Mouse (Mus musculus) heart, embryonic 16.5 days (tissue): ENCODE data around the gene 4930518I15Rik. TPM values are rescaled to one million over a fixed set of nuclear protein-coding genes. Genes with fewer than 3 reads are reported as not detected.
A peak's percentile ranks its signal among the peaks of the same experiment; 100 is the strongest.

Source experiments
- ATAC-seq: fragments of 200-750 bp; cut with Nextera tagmentation; replicated peaks from 2 replicates; pipeline ENCODE4 v1.8.0; 2017; ENCODE audit warnings: moderate number of reproducible peaks; ENCODE audit not compliant: insufficient read depth, low FRiP score; ENCODE audit errors: extremely low read depth
- H3K27ac ChIP-seq: fragments of 300-500 bp; sonication (generic); 2 replicates; pipeline ENCODE4 v1.5.1; 2014; ENCODE audit warnings: mild to moderate bottlenecking, low read length, control low read depth, moderate library complexity
- H3K27me3 ChIP-seq: fragments of 300-500 bp; sonication (generic); 2 replicates; pipeline ENCODE4 v1.6.1; 2014; ENCODE audit warnings: low read length, mixed read lengths; ENCODE audit not compliant: control insufficient read depth, insufficient read depth
- H3K36me3 ChIP-seq: fragments of 300-500 bp; sonication (generic); 2 replicates; pipeline ENCODE4 v1.6.1; 2014; ENCODE audit not compliant: control insufficient read depth, insufficient read depth
- H3K4me1 ChIP-seq: fragments of 300-500 bp; sonication (generic); 2 replicates; pipeline ENCODE4 v1.6.1; 2014; ENCODE audit warnings: low read length, mixed read lengths; ENCODE audit not compliant: control insufficient read depth, insufficient read depth
- H3K4me2 ChIP-seq: fragments of 300-500 bp; sonication (generic); 2 replicates; pipeline ENCODE4 v1.6.1; 2014; ENCODE audit warnings: low read depth, mild to moderate bottlenecking, control low read depth, low read length
- H3K4me3 ChIP-seq: fragments of 300-500 bp; sonication (generic); 2 replicates; pipeline ENCODE4 v1.5.1; 2014; ENCODE audit warnings: mild to moderate bottlenecking, control low read depth, low read length
- H3K9ac ChIP-seq: fragments of 300-500 bp; sonication (generic); 2 replicates; pipeline ENCODE4 v1.6.1; 2014; ENCODE audit warnings: low read length, control low read depth
- H3K9me3 ChIP-seq: fragments of 300-500 bp; sonication (generic); replicated peaks from 2 replicates; pipeline ENCODE4 v1.6.1; 2016; ENCODE audit warnings: low read length; ENCODE audit not compliant: control insufficient read depth
- WGBS: fragments of 180-500 bp; shearing (Covaris S2); extraction: QIAGEN DNeasy Blood & Tissue Kit; methylation state at CpG from one replicate; pipeline ENCODE4 v1.1.7; 2014; 5-methylcytosine and 5-hydroxymethylcytosine counted together
- polyA plus RNA-seq: library from polyadenylated mRNA; unstranded; fragments of >200 nt; fragmentation: Nextera tagmentation; extraction: Ambion mirVana; gene quantifications from 2 replicates; pipeline ENCODE4 v1.2.1, GENCODE M21; 2015

Gene 4930518I15Rik
- polyA plus RNA-seq, 1 experiment from 2014 or later, result 5.9 TPM

GRCm38 (mm10) chr2:156869554-156869953, 11.8 kb upstream of the 4930518I15Rik start:
- Histone ChIP-seq H3K9me3 (no peaks in the 10 kb centered on the region), H3K4me1 (peaks cover 11% of the 10 kb centered on the region), H3K9ac (no peak overlapping the region), H3K4me2 (no peak overlapping the region), H3K36me3 (peaks cover 33% of the 10 kb centered on the region), H3K27me3 (no peaks in the 10 kb centered on the region), H3K4me3 (no peak overlapping the region), H3K27ac (no peak overlapping the region)
- no peak for ATAC-seq
- WGBS, result 85% methylated on average over 7 of the region's 7 CpGs

- H3K4me3 ChIP-seq, result no peak overlapping the region
- WGBS, result 80% methylated on average over 8 of the region's 8 CpGs
- H3K27ac ChIP-seq, result no peak overlapping the region
- peaks cover 16% of the 10 kb centered on the region for H3K4me1 ChIP-seq
- ATAC-seq, result no peak
- no peaks in the 10 kb centered on the region for H3K27me3 ChIP-seq
- H3K36me3 ChIP-seq, result peaks cover 29% of the 10 kb centered on the region
- H3K4me2 ChIP-seq, result no peak overlapping the region
- no peak overlapping the region for H3K9ac ChIP-seq
- no peaks in the 10 kb centered on the region for H3K9me3 ChIP-seq
These were observed 11.2 kb upstream of the 4930518I15Rik start for GRCm38 (mm10) chr2:156868994-156869393.

- Histone ChIP-seq H3K36me3 (peaks cover 10% of the 10 kb centered on the region; the same call in 1 of the 2 replicates), H3K4me2 (peak overlapping the region; percentile 93), H3K27ac (peak overlapping the region; percentile 93; the same call in 1 of the 2 replicates), H3K9ac (no peak overlapping the region; the same call in 1 of the 2 replicates), H3K27me3 (no peaks in the 10 kb centered on the region), H3K4me1 (peaks cover 15% of the 10 kb centered on the region), H3K4me3 (peak overlapping the region; percentile 86), H3K9me3 (no peaks in the 10 kb centered on the region)
- ATAC-seq, result no peak
- WGBS, result 66% methylated on average over 3 of the region's 3 CpGs
These were observed 6.7 kb upstream of the 4930518I15Rik start for GRCm38 (mm10) chr2:156864481-156864880.

- Histone ChIP-seq H3K4me1 (peaks cover 15% of the 10 kb centered on the region), H3K9me3 (no peaks in the 10 kb centered on the region), H3K4me2 (peak overlapping the region; percentile 93), H3K36me3 (peaks cover 8% of the 10 kb centered on the region; the same call in 1 of the 2 replicates), H3K27me3 (no peaks in the 10 kb centered on the region), H3K4me3 (peak overlapping the region; percentile 86), H3K9ac (peak overlapping the region; percentile 99), H3K27ac (peak overlapping the region; percentile 93)
- ATAC-seq, result no peak; the same call in 1 of the 2 replicates
- WGBS, result under 1% methylated on average over 28 of the region's 28 CpGs
These were observed 5.9 kb upstream of the 4930518I15Rik start for GRCm38 (mm10) chr2:156863487-156864160.

GRCm38 (mm10) chr2:156862772-156863486, 5.2 kb upstream of the 4930518I15Rik start, which contains the start of gene Rab5if:
Rab5if (plus strand) TSS chr2:156863128.
- peak within 1 kb of the TSS; percentile 86 for H3K4me3 ChIP-seq
- peaks cover 8% of the 10 kb centered on the region; the same call in 1 of the 2 replicates for H3K36me3 ChIP-seq
- under 1% methylated on average over 95 of the region's 98 CpGs for WGBS
- H3K9ac ChIP-seq, result peak within 1 kb of the TSS; percentile 99
- peak; percentile 92 for ATAC-seq
- H3K4me1 ChIP-seq, result peaks cover 22% of the 10 kb centered on the region
- peak within 1 kb of the TSS; percentile 94 for H3K27ac ChIP-seq
- H3K4me2 ChIP-seq, result peak within 1 kb of the TSS; percentile 93
- no peaks in the 10 kb centered on the region for H3K27me3 ChIP-seq
- no peaks in the 10 kb centered on the region for H3K9me3 ChIP-seq

GRCm38 (mm10) chr2:156862041-156862717, 4.4 kb upstream of the 4930518I15Rik start:
- H3K4me1 ChIP-seq, result peaks cover 28% of the 10 kb centered on the region
- no peaks in the 10 kb centered on the region for H3K27me3 ChIP-seq
- under 1% methylated on average over 19 of the region's 19 CpGs for WGBS
- no peaks in the 10 kb centered on the region for H3K9me3 ChIP-seq
- peak overlapping the region; percentile 64 for H3K4me2 ChIP-seq
- H3K27ac ChIP-seq, result peak overlapping the region; percentile 94
- ATAC-seq, result 0 out of 2 replicates have a peak, but pooled peaks have one; percentile 5
- peaks cover 4% of the 10 kb centered on the region; the same call in 1 of the 2 replicates for H3K36me3 ChIP-seq
- H3K9ac ChIP-seq, result peak overlapping the region; percentile 87
- H3K4me3 ChIP-seq, result peak overlapping the region; percentile 86

GRCm38 (mm10) chr2:156858671-156859070, 925 bp upstream of the 4930518I15Rik start:
- H3K4me2 ChIP-seq, result no peak overlapping the region
- no peak overlapping the region; the same call in 1 of the 2 replicates for H3K9ac ChIP-seq
- H3K4me3 ChIP-seq, result no peak overlapping the region
- 80% methylated on average over 7 of the region's 7 CpGs for WGBS
- H3K27me3 ChIP-seq, result no peaks in the 10 kb centered on the region
- H3K9me3 ChIP-seq, result no peaks in the 10 kb centered on the region
- no peak overlapping the region for H3K27ac ChIP-seq
- peaks cover 6% of the 10 kb centered on the region; the same call in 1 of the 2 replicates for H3K36me3 ChIP-seq
- no peak for ATAC-seq
- peaks cover 29% of the 10 kb centered on the region for H3K4me1 ChIP-seq

GRCm38 (mm10) chr2:156857385-156857791, 358 bp downstream of the 4930518I15Rik start:
- H3K4me2 ChIP-seq, result peak overlapping the region; percentile 54
- peak overlapping the region; percentile 31 for H3K4me3 ChIP-seq
- peak overlapping the region; percentile 62 for H3K27ac ChIP-seq
- H3K27me3 ChIP-seq, result no peaks in the 10 kb centered on the region
- WGBS, result 17% methylated on average over 3 of the region's 3 CpGs
- H3K9me3 ChIP-seq, result no peaks in the 10 kb centered on the region
- peaks cover 6% of the 10 kb centered on the region for H3K36me3 ChIP-seq
- peaks cover 29% of the 10 kb centered on the region for H3K4me1 ChIP-seq
- peak; percentile 61; the same call in 1 of the 2 replicates for ATAC-seq
- peak overlapping the region; percentile 47 for H3K9ac ChIP-seq
